Comparison of ENCODE assay signal across 39 mouse cellular contexts in genomic region chr1:175911207-175911606, GRCm38 (mm10). TPM values are rescaled to one million over a fixed set of nuclear protein-coding genes. Genes with fewer than 3 reads are reported as not detected.
"Had no signal": no experiment of that assay in that cellular context is flagged by ENCODE, and none has a peak within 500 bp of the region (broad histone marks: within the 10 kb centered on the region; RNA-seq: fewer than 3 reads in every experiment).

No protein-coding gene starts in this region.

- H3K27ac ChIP-seq: heart, embryonic 10.5 days; hindbrain, embryonic 13.5 days; hindbrain, embryonic 15.5 days; hindbrain, postnatal 0 days; kidney, embryonic 15.5 days; kidney, postnatal 0 days; limb, embryonic 13.5 days; limb, embryonic 15.5 days; liver, embryonic 13.5 days had no signal

- H3K36me3 ChIP-seq: hindbrain, embryonic 15.5 days had no signal

- DNase-seq: gastrocnemius, postnatal 14 days; gastrocnemius, postnatal 36 days; heart, adult 18-20 months; heart, postnatal 10 days; kidney, adult 2 months; kidney, adult 9 months; kidney, postnatal 14 days; kidney, postnatal 36 days; layer of hippocampus, adult 9-11 months; layer of hippocampus, postnatal 36 days; left cerebral cortex, postnatal 4 days; liver, embryonic 13.5 days had no signal

- H3K9ac ChIP-seq: heart, embryonic 12.5 days; hindbrain, embryonic 13.5 days; hindbrain, embryonic 15.5 days; kidney, embryonic 15.5 days; limb, embryonic 13.5 days; limb, embryonic 15.5 days; liver, embryonic 13.5 days had no signal

- H3K9me3 ChIP-seq: heart, embryonic 10.5 days; heart, embryonic 12.5 days; hindbrain, embryonic 13.5 days; hindbrain, embryonic 15.5 days; kidney, embryonic 15.5 days; limb, embryonic 13.5 days; limb, embryonic 15.5 days; liver, embryonic 13.5 days had no signal

- H3K4me1 ChIP-seq: heart, embryonic 10.5 days; heart, embryonic 12.5 days; hindbrain, embryonic 13.5 days; hindbrain, embryonic 15.5 days; limb, embryonic 13.5 days; limb, embryonic 15.5 days had no signal

- H3K4me2 ChIP-seq: heart, embryonic 12.5 days; hindbrain, embryonic 13.5 days; hindbrain, embryonic 15.5 days; kidney, embryonic 15.5 days; limb, embryonic 13.5 days; limb, embryonic 15.5 days; liver, embryonic 13.5 days had no signal

- H3K4me3 ChIP-seq: heart, embryonic 10.5 days; heart, embryonic 12.5 days; hindbrain, embryonic 13.5 days; hindbrain, embryonic 15.5 days; kidney, embryonic 15.5 days; limb, embryonic 13.5 days; limb, embryonic 15.5 days; liver, embryonic 13.5 days had no signal

- H3K27me3 ChIP-seq: heart, embryonic 12.5 days; hindbrain, embryonic 13.5 days; hindbrain, embryonic 15.5 days; kidney, embryonic 15.5 days; limb, embryonic 13.5 days; limb, embryonic 15.5 days; liver, embryonic 13.5 days had no signal

- ATAC-seq: hindbrain, postnatal 0 days; intestine, postnatal 0 days had no signal

RNA-seq across cellular contexts. Expression of gene Gm38100, which starts 8.9 kb away (rescaled TPM):
- total RNA-seq: gastrocnemius, adult 18-20 months; gastrocnemius, adult 8-10 months; gastrocnemius, postnatal 14 days; gastrocnemius, postnatal 36 days; heart, adult 18-20 months; heart, adult 8-10 months; heart, postnatal 10 days; heart, postnatal 25 days; hematopoietic stem cell, adult 5-6 weeks; hindbrain, postnatal 0 days; layer of hippocampus, adult 18-20 months; layer of hippocampus, adult 8-10 months; layer of hippocampus, postnatal 14 days; layer of hippocampus, postnatal 36 days; left cerebral cortex, adult 18-20 months; left cerebral cortex, adult 8-10 months; left cerebral cortex, postnatal 10 days; left cerebral cortex, postnatal 25 days; left cerebral cortex, postnatal 4 days; liver, adult 2 months had no signal
- polyA plus RNA-seq: gonadal fat pad, adult 2 months; heart, embryonic 12.5 days; hindbrain, embryonic 11.5 days; hindbrain, embryonic 13.5 days; hindbrain, embryonic 15.5 days; hindbrain, postnatal 0 days; intestine, postnatal 0 days; kidney, adult 2 months; kidney, postnatal 0 days; large intestine, adult 2 months; limb, embryonic 11.5 days; limb, embryonic 15.5 days; liver, adult 2 months; liver, embryonic 13.5 days had no signal

RNA-seq across cellular contexts. Expression of gene Exo1, which starts 30.8 kb away (rescaled TPM):
- total RNA-seq: gastrocnemius, adult 18-20 months; gastrocnemius, adult 8-10 months had no signal
- polyA plus RNA-seq: liver, adult 2 months had no signal
